ENCODE assay signal across 8 mouse cellular contexts in the genomic region with DNA sequence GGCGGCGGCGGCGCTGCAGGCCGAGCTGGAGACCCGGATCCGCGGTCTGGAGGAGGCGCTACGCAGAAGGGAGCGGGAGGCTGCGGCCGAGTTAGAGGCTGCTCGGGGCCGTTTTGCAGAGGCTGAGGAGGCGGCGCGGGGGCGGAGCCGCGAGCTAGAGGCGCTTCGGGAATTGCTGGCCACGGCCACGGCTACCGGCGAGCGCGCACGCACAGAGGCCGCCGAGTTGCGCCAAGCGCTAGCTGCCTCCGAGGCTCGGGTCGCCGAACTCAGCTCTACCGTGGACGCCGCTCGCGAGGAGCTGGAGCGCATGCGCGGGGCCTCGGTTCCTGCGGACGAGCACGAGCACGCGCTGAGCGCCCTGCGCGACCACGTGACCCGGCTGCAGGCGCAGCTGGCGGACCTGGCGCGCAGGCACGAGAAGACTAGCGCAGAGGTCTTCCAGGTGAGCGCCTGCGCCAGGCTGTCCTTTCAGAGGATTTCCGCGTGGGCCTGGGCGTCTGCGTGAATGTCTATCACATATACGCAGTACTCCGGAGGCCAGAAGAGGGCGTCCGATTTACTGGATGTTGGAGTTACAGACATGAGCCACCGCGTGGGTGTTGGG. TPM values are rescaled to one million over a fixed set of nuclear protein-coding genes. Genes with fewer than 3 reads are reported as not detected.
DNase-seq lines count a peak whose midpoint lies in the region; ATAC-seq and TF ChIP-seq lines count a peak whose summit lies in the region.

No protein-coding gene starts in this region.

- H3K9me3 ChIP-seq in heart, embryonic 10.5 days, result no peaks in the 10 kb centered on the region
- no peaks in the 10 kb centered on the region for H3K9me3 ChIP-seq in kidney, embryonic 15.5 days (replicated peaks)

- H3K27ac ChIP-seq in bone marrow macrophage, adult 2 months (ENCODE audit: insufficient read depth, low read depth, low read length), result peak overlapping the region; percentile 78
- H3K27ac ChIP-seq in embryonic fibroblast, embryonic 13.5 days (ENCODE audit: insufficient read depth, low read length), result peak overlapping the region; percentile 72
- H3K27ac ChIP-seq in heart, embryonic 10.5 days, result peak overlapping the region; percentile 93
- H3K27ac ChIP-seq in kidney, embryonic 15.5 days, result peak overlapping the region; percentile 99

- no peak for TF ChIP-seq POLR2A in bone marrow macrophage, adult 2 months (IDR thresholded peaks at IDR 0.05; ENCODE audit: borderline replicate concordance, low read depth, low read length)
- peak; percentile 83 for TF ChIP-seq POLR2A in embryonic fibroblast, embryonic 13.5 days (IDR thresholded peaks at IDR 0.05; ENCODE audit: low read depth, low read length)

- H3K4me3 ChIP-seq in bone marrow macrophage, adult 2 months (ENCODE audit: insufficient read depth, low read length), result peak overlapping the region; percentile 79
- H3K4me3 ChIP-seq in embryonic fibroblast, embryonic 13.5 days (ENCODE audit: insufficient read depth, low read length), result peak overlapping the region; percentile 58
- H3K4me3 ChIP-seq in heart, embryonic 10.5 days, result peak overlapping the region; percentile 67
- peak overlapping the region; percentile 77 for H3K4me3 ChIP-seq in kidney, embryonic 15.5 days (replicated peaks)

- H3K4me1 ChIP-seq in bone marrow macrophage, adult 2 months (ENCODE audit: control insufficient read depth, insufficient read depth, low read length), result peaks cover 12% of the 10 kb centered on the region
- H3K4me1 ChIP-seq in embryonic fibroblast, embryonic 13.5 days (ENCODE audit: control insufficient read depth, insufficient read depth, low read length), result no peaks in the 10 kb centered on the region
- H3K4me1 ChIP-seq in heart, embryonic 10.5 days, result peaks cover 17% of the 10 kb centered on the region
- H3K4me1 ChIP-seq in kidney, embryonic 15.5 days, result peaks cover 28% of the 10 kb centered on the region

- no peaks in the 10 kb centered on the region; the same call in 1 of the 2 replicates for H3K36me3 ChIP-seq in heart, embryonic 10.5 days
- no peaks in the 10 kb centered on the region for H3K36me3 ChIP-seq in kidney, embryonic 15.5 days

- H3K4me2 ChIP-seq in kidney, embryonic 15.5 days, result peak overlapping the region; percentile 85

- TF ChIP-seq CTCF in bone marrow macrophage, adult 2 months (IDR thresholded peaks at IDR 0.05; ENCODE audit: low read depth, low read length), result peak; percentile 33; the same call in 1 of the 2 replicates
- TF ChIP-seq CTCF in embryonic fibroblast, embryonic 13.5 days (IDR thresholded peaks at IDR 0.05; ENCODE audit: borderline replicate concordance, insufficient read depth, low read length), result no peak

- WGBS in heart, embryonic 10.5 days, result under 1% methylated on average over 74 of the region's 75 CpGs
- under 1% methylated on average over 75 of the region's 75 CpGs for WGBS in kidney, embryonic 15.5 days

- H3K27me3 ChIP-seq in heart, embryonic 10.5 days (ENCODE audit: insufficient read depth, poor library complexity, severe bottlenecking), result 0 out of 2 replicates have a peak, but pooled peaks cover 6% of the 10 kb centered on the region
- no peaks in the 10 kb centered on the region for H3K27me3 ChIP-seq in kidney, embryonic 15.5 days

- ATAC-seq in kidney, embryonic 15.5 days (replicated peaks; ENCODE audit: low FRiP score), result peak; percentile 88
- peak; percentile 32 for ATAC-seq in monocyte, adult 5-6 weeks (replicated peaks; ENCODE audit: insufficient number of reproducible peaks, low FRiP score, low TSS enrichment, poor library complexity, severe bottlenecking)

- H3K9ac ChIP-seq in kidney, embryonic 15.5 days, result peak overlapping the region; percentile 94

- DNase-seq in A20 (ENCODE audit: low read depth, low spot score) (peak; percentile 98), liver (peak; percentile 95)
- peak; percentile 96 for DNase-seq in heart, embryonic 10.5 days (ENCODE audit: low spot score)
- peak; percentile 93 to 97 for DNase-seq in spleen, postnatal 4 days (ENCODE audit: low spot score in 2 of 2)

RNA-seq across cellular contexts. Expression of a gene that starts 5.3 kb away (rescaled TPM):
- polyA plus RNA-seq in bone marrow macrophage, adult 2 months (2012; ENCODE audit: insufficient read depth, insufficient read length, missing spikeins), result 0.66 and 0.67 TPM in 2 replicates
- 2.7 and 2.9 TPM in 2 replicates for polyA plus RNA-seq in embryonic fibroblast, embryonic 13.5 days (2011; ENCODE audit: insufficient read length, low read depth, missing spikeins)
- polyA plus RNA-seq in heart, embryonic 10.5 days (2016; fragmentation: Nextera tagmentation; extraction: Ambion mirVana), result 4.0 and 4.1 TPM in 2 replicates
- polyA plus RNA-seq in kidney, embryonic 15.5 days (2015; fragmentation: Nextera tagmentation; extraction: Ambion mirVana), result 3.8 and 5.0 TPM in 2 replicates
- total RNA-seq in monocyte, adult 5-6 weeks (2017), result 1.8 to 5.2 TPM (median 4.2 TPM) in 3 replicates

RNA-seq across cellular contexts. Expression of a gene that starts 15.2 kb away (rescaled TPM):
- 7.8 and 9.6 TPM in 2 replicates for polyA plus RNA-seq in bone marrow macrophage, adult 2 months (2012; ENCODE audit: insufficient read depth, insufficient read length, missing spikeins)
- polyA plus RNA-seq in embryonic fibroblast, embryonic 13.5 days (2011; ENCODE audit: insufficient read length, low read depth, missing spikeins), result 9.0 and 11.6 TPM in 2 replicates
- polyA plus RNA-seq in heart, embryonic 10.5 days (2016; fragmentation: Nextera tagmentation; extraction: Ambion mirVana), result 9.6 and 12.8 TPM in 2 replicates
- 15.2 and 17.3 TPM in 2 replicates for polyA plus RNA-seq in kidney, embryonic 15.5 days (2015; fragmentation: Nextera tagmentation; extraction: Ambion mirVana)
- 0.38 to 3.9 TPM (median 1.1 TPM) in 3 replicates for total RNA-seq in monocyte, adult 5-6 weeks (2017)

RNA-seq across cellular contexts. Expression of a gene that starts 16.0 kb away (rescaled TPM):
- polyA plus RNA-seq in bone marrow macrophage, adult 2 months (2012; ENCODE audit: insufficient read depth, insufficient read length, missing spikeins), result 10.9 and 13.2 TPM in 2 replicates
- polyA plus RNA-seq in embryonic fibroblast, embryonic 13.5 days (2011; ENCODE audit: insufficient read length, low read depth, missing spikeins), result 14.0 and 17.5 TPM in 2 replicates
- polyA plus RNA-seq in heart, embryonic 10.5 days (2016; fragmentation: Nextera tagmentation; extraction: Ambion mirVana), result 28.5 and 30.7 TPM in 2 replicates
- polyA plus RNA-seq in kidney, embryonic 15.5 days (2015; fragmentation: Nextera tagmentation; extraction: Ambion mirVana), result 40.0 and 42.8 TPM in 2 replicates
- total RNA-seq in monocyte, adult 5-6 weeks (2017), result 4.8 to 5.8 TPM (median 5.0 TPM) in 3 replicates

RNA-seq across cellular contexts. Expression of a gene that starts 37.5 kb away (rescaled TPM):
- 0.67 and 0.78 TPM in 2 replicates for polyA plus RNA-seq in bone marrow macrophage, adult 2 months (2012; ENCODE audit: insufficient read depth, insufficient read length, missing spikeins)
- polyA plus RNA-seq in embryonic fibroblast, embryonic 13.5 days (2011; ENCODE audit: insufficient read length, low read depth, missing spikeins), result 0.75 and 0.86 TPM in 2 replicates
- polyA plus RNA-seq in heart, embryonic 10.5 days (2016; fragmentation: Nextera tagmentation; extraction: Ambion mirVana), result 0.95 and 1.4 TPM in 2 replicates
- polyA plus RNA-seq in kidney, embryonic 15.5 days (2015; fragmentation: Nextera tagmentation; extraction: Ambion mirVana), result 0.62 and 0.84 TPM in 2 replicates
- 0.75 to 2.4 TPM (median 1.8 TPM) in 3 replicates for total RNA-seq in monocyte, adult 5-6 weeks (2017)

RNA-seq across cellular contexts. Expression of a gene that starts 42.7 kb away (rescaled TPM):
- 42.3 and 47.9 TPM in 2 replicates for polyA plus RNA-seq in bone marrow macrophage, adult 2 months (2012; ENCODE audit: insufficient read depth, insufficient read length, missing spikeins)
- 16.5 and 26.4 TPM in 2 replicates for polyA plus RNA-seq in embryonic fibroblast, embryonic 13.5 days (2011; ENCODE audit: insufficient read length, low read depth, missing spikeins)
- polyA plus RNA-seq in heart, embryonic 10.5 days (2016; fragmentation: Nextera tagmentation; extraction: Ambion mirVana), result 29.0 and 33.9 TPM in 2 replicates
- 15.6 and 16.8 TPM in 2 replicates for polyA plus RNA-seq in kidney, embryonic 15.5 days (2015; fragmentation: Nextera tagmentation; extraction: Ambion mirVana)
- not detected in 3 replicates for total RNA-seq in monocyte, adult 5-6 weeks (2017)

Comparison
In these comparisons a context has a peak if more than half of its experiments do, and no peak if none do; other contexts are left out.
1. Peak in every context shown above with its lines: DNase-seq, ATAC-seq, H3K4me3 ChIP-seq and H3K27ac ChIP-seq.